Mouse (Mus musculus) heart, postnatal 25 days (tissue): ENCODE measurements around the gene Ncl. TPM values are rescaled to one million over a fixed set of nuclear protein-coding genes. Genes with fewer than 3 reads are reported as not detected.
"Not testable (repeated sequence)": the region's sequence is repeated elsewhere in the genome, so short reads cannot be mapped to it uniquely, and the experiment has no call there.

ENCODE experiments used
- DNase-seq: peaks from one replicate; pipeline ENCODE4 v3.0.0; 2022; ENCODE audit warnings: low spot score
- intact Hi-C: fragments of 180-260 bp; cut with DNase I; formaldehyde crosslinking; loops from one replicate; pipeline ENCODE4 v1.15.1; 2025
- total RNA-seq, 2 experiments: library from RNA; stranded (reverse); gene quantifications; 2 replicates each; pipeline ENCODE4 v1.2.3; 2021

The Ncl gene
- total RNA-seq, 2 experiments from 2014 or later: 102 to 113 TPM

DNA sequence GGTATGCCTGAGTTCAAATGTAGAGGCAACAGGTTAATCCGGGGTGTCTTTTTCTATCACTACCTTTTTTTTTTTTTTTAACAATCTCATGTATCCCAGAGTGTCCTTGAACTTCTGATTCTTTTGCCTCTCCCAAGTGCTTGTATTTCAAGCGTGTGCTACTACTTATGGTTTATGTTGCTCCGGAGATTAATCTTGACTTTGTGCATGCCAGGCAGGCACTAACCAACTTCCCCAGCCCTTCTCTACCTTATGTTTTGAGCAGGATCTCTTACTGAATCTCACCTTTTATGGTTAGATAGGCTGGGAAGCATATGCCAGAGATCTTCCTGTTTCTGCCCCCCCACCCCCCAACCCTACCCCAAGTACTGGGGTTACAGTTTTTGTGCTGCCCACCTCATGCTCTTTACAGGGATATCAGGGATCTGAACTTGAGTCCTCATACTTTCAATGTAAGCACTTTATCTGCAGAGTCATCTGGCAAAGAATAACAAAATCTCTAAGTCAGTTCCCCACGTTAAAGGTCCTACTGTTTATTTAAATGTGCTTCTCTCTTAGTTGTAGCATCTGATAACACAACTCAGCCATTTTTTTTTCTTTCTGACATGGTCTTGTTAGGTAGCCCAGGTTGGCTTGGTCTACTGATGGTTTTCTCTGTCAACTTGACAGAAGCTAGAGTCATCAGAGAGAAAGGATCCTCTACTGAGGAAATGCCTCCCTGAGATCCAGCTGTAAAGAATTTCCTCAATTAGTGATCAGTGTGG, 2.8 kb upstream of the Ncl start:
- DNase-seq: no peak
- intact Hi-C loops: no loop called here

DNA sequence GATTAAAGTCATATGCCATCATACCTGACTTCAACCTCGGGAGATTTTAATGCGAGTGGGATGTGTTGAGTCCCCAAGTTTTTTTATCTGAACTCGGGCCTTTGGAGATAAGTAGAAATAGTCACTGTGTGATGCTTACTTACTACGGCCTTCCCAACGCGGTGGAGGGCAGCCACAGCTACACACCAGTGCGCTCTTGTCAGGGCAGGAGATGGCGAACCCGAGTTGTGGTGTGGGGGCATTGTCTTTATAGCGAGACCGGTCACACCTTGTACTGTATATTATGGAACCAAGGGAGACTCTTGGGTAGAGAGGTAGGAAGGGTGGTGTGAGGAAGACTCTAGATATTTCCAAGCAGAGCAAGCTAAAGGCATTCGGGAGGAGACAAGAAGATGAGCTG, 1.2 kb upstream of the Ncl start:
- intact Hi-C loops: no loop called here

DNA sequence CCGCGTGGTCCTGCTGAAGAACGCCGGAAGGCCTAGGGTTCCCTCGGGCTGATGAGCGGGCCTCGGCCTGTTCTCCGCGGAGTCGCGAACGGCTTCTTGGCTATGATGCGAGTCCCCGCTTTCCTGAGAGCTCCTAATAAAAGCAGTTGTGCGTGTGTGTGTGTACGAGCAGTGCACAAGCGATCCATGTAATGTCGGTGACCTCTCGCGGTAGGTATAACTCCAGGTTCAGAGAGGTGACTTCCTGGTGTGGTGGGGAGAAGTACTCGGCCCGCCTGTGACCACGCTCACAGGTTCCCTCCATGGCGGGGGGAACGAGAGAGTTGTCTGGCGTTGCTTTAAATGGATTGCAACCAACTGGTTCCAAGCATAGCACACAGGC, 589 bp upstream of the Ncl start:
- intact Hi-C loops: no loop called here
- DNase-seq: no peak

More for the DNA sequence above, 1.2 kb upstream of the Ncl start:
- DNase-seq: no peak

DNA sequence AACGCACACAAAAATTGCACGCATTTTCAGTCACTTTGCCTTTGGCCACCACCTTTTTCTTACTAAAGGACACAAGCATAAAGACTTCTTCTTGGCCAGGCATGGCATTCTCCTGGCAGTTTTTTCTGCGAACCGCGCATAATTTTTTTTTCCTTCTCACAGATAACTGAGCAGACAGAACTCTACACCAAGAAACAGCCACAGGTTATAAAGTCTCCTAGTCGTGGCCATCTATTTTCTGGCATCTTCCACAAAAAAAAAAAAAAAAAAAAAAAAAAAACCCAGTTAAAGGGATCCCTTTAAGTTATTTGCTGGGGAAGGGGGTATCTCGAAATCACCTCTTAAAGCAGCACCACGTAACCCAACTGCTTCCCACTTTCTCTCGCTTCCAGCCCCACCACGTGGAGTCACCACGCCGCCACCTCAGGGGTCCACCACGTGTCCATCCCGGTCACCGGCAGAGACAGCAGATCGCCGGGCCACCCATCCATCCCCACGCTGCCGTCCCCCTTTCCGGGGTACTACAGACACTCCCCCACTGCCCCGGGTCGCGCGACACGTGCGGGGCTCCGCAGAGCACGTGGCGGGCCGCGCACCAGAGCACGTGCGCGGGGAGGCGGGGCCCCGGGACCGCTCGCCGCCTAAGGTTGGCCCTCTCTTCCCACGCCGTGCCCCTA, 833 bp downstream of the Ncl start:
- intact Hi-C loops: no loop called here

DNA sequence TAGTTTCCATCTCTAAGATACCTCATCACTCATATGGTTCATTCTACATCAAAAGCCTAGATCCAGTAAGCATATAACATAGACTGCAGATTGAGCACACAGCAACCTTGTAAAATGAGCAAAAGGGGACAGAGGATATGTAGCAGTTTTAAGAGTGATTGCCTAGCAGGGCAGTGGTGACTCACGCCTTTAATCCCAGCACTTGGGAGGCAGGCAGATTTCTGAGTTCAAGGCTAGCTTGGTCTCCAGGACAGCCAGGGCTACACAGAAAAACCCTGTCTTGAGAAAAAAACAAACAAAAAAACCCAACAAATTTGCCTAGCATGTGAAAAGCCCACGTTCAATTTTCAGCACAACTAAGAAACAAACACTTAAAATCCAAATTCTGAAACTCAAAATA, 5.0 kb downstream of the Ncl start:
- no peak for DNase-seq
- intact Hi-C loops: no loop called here

More for the DNA sequence above, 833 bp downstream of the Ncl start:
- DNase-seq: no peak

DNA sequence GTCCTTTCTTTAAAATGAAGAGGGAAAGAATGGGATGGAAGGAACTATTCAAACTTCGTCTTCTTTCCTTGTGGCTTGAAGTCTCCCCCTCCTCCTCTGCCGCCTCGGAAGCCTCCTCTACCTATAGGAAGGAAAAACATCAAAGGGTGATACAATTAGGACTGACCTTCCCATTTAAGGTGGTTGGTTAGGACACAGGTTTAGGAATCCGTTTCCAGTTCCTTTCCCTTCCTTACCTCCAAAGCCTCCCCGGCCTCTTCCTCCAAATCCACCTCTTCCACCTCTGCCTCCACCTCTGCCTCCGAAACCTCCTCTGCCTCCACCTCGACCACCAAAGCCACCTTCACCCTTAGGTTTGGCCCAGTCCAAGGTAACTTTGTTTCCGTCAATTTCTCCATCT, 8.6 kb downstream of the Ncl start:
- intact Hi-C loops: no loop called here
- DNase-seq: no peak

DNA sequence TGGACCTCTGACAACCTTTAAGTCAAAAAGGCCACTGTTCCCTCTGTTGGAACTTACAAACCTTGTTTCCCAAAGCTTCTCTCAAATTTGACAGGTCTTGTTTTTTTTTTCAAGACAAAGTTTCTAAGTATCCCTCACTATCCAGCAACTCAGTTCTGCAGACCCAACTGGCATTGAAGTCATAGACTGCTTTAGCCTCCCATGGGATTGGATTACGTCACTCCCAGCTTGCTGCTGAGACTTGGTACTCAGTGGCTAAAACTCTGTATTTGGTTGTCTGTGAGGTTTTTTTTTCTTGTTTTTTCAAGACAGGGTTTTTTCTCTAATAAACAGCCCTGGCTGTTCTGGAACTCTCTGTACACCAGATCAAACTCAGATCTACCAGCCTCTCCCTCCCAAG, 9.5 kb downstream of the Ncl start:
- intact Hi-C loops: loop anchor here (10.0 kb wide), 1 partner anchor 285 kb away; the partner anchor contains the start of gene Psmd1
- DNase-seq: no peak

DNA sequence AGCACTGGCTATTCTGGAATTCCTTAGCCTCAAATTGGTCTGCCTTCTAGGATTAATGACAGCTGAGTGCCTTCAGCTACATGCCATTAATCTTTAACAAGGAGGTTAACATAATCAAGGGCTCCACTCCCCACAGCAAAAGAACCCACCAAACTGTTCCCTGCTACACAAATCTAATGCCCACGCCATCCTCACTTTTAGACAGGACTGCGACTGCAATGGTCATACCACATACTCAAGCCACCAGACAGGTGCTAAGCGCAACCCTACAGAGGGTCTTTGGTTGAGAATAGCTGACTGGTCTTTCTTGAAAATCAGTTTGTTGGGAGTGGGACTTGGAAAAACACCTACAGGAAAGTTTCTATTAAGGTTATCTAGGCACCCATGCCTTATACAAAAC, 10.0 kb downstream of the Ncl start:
- intact Hi-C loops: loop anchor here (10.0 kb wide), 1 partner anchor 284 kb away; the partner anchor contains the start of gene Psmd1
- no peak for DNase-seq

DNA sequence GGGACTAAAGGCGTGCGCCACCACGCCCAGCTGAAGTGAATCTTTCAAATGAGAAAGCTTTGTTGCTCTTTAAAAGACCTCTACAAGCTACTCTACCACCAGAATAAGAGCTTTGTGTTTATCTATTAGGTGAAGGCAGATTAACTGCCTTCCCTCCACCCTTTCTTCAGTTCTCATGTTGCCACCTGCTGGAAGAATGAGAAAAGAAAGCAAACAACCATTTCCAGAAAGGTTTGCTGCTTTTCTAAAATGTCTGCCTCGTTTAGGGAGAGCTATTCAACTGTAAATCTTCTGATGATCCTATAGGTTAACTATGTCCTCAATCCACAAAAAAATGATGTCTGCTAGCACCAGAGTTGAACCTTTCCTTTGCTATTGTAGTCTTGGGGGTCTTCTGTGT, 10.4 kb downstream of the Ncl start:
- intact Hi-C loops: loop anchor here (10.0 kb wide), 1 partner anchor 284 kb away; the partner anchor contains the start of gene Psmd1
- DNase-seq: no peak

DNA sequence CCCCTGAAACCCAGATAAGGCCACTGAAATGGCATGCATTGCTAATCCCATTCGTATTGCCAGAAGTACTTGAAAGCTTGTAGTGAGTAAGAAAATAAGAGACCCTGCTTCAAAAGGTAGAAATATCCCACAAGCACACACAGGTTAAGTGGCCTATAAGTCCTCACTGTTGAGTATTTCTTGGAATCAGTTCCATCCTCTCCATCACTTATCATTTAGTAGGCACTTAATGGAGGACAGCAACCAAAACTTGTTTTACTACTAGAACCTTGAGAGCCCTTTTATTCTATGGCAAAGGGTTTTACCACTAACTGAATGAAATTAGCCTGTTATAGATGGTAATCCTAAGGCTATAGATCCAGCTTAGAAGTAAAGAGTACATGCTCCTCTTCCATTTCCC, 11.1 kb downstream of the Ncl start:
- DNase-seq: no peak
- intact Hi-C loops: loop anchor here (10.0 kb wide), 1 partner anchor 283 kb away; the partner anchor contains the start of gene Psmd1

DNA sequence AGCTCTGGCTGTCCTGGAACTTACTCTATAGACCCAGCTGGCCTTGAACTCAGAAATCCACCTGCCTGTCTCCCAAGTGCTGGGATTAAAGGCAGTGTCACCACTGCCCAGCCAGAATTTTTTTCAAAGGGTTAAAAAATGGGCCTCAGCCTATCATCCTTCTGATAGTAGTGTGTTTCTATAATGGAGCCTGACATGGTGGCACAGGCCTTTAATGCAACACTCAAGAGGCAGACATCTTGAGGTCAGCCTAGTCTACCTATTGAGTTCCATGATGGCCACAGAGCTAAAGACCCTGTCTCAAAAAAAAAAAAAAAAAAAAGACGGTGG, 11.5 kb downstream of the Ncl start:
- intact Hi-C loops: loop anchor here (10.0 kb wide), 1 partner anchor 283 kb away; the partner anchor contains the start of gene Psmd1
- DNase-seq: no peak

DNA sequence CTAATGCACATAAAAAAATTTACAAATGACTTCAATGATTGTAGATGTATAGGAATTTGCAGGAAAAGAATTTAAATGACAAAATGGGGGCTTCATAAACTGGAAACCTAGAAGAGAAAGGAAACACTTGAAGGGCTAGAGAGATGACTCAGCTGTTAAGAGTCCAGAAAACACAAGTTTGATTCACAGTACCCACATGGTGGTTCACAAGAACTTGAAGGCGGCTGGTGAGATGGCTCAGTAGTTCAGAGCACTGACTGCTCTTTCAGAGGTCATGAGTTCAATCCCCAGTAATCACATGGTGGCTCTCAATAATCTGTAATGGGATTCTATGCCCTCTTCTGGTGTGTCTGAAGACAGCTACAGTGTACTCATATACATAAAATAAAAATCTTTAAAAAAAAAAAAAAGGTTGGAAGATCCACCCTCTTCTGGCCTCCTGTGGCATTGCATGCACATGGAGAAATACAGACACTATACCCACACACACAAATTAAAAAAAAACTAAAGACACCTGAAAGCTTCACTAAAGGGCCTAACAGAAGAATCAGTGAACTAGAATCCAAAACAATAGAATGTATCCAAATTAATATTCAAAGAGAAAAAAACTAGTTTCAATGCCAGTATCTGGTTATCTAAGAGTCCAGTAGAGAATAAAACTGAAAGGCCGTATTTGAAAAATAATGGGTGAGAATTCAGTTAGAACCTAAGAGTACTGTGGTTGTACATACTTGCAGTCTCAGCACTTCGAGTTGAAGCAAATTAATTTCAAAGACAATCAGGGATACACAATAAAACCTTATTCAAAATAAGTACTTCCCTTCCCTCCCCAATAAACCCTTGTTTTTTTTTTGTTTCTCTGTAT, 12.1 kb downstream of the Ncl start:
- intact Hi-C loops: loop anchor here (10.0 kb wide), 1 partner anchor 282 kb away; the partner anchor contains the start of gene Psmd1
- DNase-seq: no peak

DNA sequence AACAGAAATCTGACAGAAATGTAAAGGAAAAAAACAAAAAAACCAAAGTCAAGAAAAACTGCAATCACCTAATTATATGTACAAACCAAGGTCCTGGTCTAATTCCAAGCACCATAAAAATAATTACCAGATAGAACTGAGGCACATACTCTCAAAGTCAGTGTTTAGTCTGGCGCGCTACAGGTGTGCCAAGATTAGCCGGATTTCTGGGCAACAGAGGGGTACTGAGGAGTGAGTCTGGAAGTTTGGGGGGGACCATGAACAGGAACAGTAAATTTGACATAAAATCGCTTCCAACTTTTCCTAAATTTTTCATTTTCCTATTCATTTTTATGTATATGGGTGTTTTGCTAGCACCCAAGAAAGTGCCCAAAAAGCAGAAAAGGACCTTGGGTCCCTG, 13.2 kb downstream of the Ncl start:
- intact Hi-C loops: loop anchor here (10.0 kb wide), 1 partner anchor 281 kb away; the partner anchor contains the start of gene Psmd1
- DNase-seq: no peak

DNA sequence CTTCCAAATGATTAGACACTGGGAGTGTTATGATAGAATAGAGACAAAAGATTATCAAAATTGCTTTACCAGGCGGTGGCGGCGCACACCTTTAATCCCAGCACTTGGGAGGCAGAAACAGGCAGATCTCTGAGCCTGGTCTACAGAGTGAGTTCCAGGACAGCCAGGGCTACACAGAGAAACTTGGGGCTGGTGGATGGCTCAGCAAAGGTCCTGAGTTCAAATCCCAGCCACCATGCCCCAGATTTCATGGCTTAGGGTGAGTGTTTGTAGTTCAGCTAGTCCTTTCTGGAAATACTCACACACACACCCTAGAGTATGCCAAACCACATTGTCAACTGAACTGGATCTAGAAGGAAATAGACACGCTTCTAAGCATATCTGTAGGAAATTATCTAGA, 14.1 kb downstream of the Ncl start:
- intact Hi-C loops: loop anchor here (10.0 kb wide), 1 partner anchor 280 kb away; the partner anchor contains the start of gene Psmd1

DNA sequence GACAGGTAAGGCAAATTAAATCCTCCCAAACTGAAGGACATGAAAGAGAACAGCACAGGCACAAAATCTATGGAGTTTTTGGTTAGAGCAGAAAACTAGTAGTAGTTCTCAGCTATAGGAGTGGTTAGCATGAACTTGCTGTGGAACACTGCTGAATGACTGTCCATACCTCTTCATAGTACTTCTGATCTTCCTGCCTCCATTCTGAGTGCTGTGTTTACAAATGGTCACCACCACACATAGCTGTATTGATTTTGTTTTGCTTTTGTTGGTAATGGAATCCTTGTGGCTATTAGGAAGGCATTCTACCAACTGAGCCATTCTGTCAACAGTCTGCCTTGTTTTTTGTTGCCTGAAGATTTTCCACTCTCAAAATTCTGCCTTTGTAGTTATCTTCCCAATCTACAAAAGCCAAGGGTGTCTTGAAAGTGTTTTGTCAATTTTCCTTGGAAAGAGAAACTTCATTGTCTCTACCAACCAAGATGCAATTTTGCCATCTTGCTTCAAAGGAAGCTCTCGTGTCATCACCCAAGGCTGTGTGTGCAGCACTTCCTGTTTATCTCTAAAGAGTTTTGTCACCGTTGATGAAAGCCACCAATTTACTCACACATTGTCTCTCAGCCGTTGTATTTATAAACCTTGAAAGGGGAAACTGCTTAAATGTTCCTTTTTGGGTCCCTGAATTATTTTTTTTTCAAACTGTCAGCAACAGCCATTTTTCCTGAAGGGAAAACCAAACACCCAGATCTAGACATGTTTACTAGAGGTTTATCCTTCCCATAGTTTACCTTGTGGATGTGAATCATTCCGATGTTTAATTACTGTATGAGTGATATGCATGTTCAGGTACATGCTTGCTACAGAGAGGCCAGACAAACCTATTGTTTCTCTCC, 15.0 kb downstream of the Ncl start:
- intact Hi-C loops: loop anchor here (10.0 kb wide), 1 partner anchor 279 kb away; the partner anchor contains the start of gene Psmd1

More for the DNA sequence above, 14.1 kb downstream of the Ncl start:
- DNase-seq: no peak

DNA sequence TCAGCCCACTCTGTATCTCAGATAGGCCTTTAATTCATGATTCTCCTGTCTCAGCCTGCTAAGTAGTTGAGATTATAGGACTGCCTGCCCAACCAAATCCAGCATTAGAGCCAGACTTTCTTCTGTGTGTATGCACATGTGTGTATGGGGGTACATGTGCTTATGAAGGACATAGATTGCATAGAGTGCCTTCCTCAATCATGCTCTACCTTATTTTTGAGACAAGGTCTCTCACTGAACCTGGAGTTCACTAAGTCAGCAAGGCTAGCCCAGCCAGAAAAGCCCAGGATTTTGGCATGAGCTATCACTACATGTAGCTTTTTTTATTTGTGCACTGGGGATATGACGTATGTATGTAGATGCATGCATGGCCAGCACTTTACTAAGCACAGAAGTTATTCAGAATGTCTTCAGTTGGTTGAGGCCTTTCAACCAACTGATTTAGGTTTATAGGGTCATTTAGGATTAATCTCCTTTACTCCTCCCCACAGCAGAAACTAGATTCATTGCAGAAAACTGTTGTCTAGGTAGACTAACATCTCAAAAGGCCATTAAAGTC, 16.0 kb downstream of the Ncl start:
- intact Hi-C loops: loop anchor here (10.0 kb wide), 1 partner anchor 278 kb away; the partner anchor contains the start of gene Psmd1
- DNase-seq: no peak

More for the DNA sequence above, 15.0 kb downstream of the Ncl start:
- no peak for DNase-seq

DNA sequence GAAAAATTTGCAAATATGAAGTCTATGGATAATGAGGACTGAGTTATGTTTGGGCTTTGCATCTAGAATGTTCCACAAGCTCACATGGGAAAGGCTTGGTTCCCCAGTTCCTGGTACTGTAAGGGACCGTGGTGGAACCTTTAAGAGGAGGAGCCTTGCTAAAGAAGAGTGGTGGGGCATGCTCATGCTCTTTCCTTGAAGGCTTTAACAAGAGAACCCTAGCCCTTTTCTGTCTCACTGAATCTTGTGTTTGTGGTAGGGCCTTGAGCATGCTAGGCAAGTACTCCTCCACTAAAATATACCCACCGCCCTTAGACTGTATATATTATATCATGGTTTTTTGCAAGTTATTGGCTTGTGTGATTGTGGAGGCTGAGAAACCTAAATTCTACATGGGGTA, 16.8 kb downstream of the Ncl start:
- intact Hi-C loops: loop anchor here (10.0 kb wide), 1 partner anchor 278 kb away; the partner anchor contains the start of gene Psmd1
- DNase-seq: no peak

DNA sequence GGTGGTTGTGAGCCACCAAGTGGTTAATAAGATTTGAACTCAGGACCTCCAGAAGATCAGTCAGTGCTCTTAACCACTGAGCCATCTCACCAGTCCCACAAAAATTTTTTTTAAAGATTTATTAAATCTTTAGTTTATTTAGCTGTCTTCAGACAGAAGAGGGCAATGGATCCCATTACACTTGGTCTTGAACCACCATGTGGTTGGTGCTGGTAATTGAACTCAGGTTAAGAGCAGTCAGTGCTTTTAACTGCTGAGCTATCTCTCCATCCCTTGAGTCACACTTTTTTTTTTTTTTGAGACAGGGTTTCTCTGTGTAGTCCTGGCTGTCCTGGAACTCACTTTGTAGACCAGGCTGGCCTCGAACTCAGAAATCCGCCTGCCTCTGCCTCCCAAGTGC, 18.1 kb downstream of the Ncl start:
- DNase-seq: not testable (repeated sequence)
- intact Hi-C loops: loop anchor here (10.0 kb wide), 1 partner anchor 276 kb away; the partner anchor contains the start of gene Psmd1
